Mouse (Mus musculus): ENCODE measurements around the gene Gm20696.

DNA sequence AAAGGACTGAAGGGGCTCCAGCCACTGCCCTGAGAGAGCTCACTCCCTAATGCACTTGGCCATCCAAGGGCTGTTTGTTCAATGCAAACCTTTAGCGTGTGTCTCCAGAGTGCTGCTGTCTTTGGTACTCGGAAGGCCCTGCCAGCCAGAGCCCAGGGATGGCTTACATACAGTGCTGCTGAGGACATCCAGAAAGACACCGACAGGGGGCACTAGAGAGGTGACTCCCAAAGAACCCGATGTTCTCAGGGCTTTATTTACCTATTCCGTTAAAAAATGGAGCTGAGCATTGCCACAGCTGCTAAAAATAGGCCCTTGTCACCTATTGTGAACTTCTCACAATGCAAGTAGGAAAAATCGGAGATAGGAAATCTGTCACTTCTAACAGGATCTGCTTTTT is 54.7 kb downstream of the Gm20696 start:
- TF ChIP-seq POLR2A (IDR thresholded peaks at IDR 0.05; ENCODE audit: borderline replicate concordance, low read depth, low read length) (no peak), CTCF (IDR thresholded peaks at IDR 0.05; ENCODE audit: low read depth, low read length) (no peak)

All from bone marrow macrophage, adult 2 months (primary cell).